Mouse (Mus musculus) neural tube, embryonic 14.5 days (tissue): ENCODE results near the gene Fam71d. TPM values are rescaled to one million over a fixed set of nuclear protein-coding genes. Genes with fewer than 3 reads are reported as not detected.

Experiments used
- ATAC-seq: fragments of 200-750 bp; cut with Nextera tagmentation; 2 replicates; pipeline ENCODE4 v1.8.0; 2017; ENCODE audit warnings: low read depth, mild to moderate bottlenecking, moderate TSS enrichment, moderate library complexity
- H3K27ac ChIP-seq: fragments of 300-500 bp; sonication (generic); 2 replicates; pipeline ENCODE4 v1.5.1; 2014; ENCODE audit warnings: low read depth, mild to moderate bottlenecking, control low read depth, low read length, moderate library complexity, mixed read lengths
- H3K27me3 ChIP-seq: fragments of 300-500 bp; sonication (generic); 2 replicates; pipeline ENCODE4 v1.6.1; 2014; ENCODE audit warnings: low read length; ENCODE audit not compliant: control insufficient read depth, insufficient read depth
- H3K36me3 ChIP-seq: fragments of 300-500 bp; sonication (generic); 2 replicates; pipeline ENCODE4 v1.6.1; 2014; ENCODE audit warnings: low read length, mixed read lengths; ENCODE audit not compliant: control insufficient read depth, insufficient read depth
- H3K4me1 ChIP-seq: fragments of 300-500 bp; sonication (generic); 2 replicates; pipeline ENCODE4 v1.6.1; 2014; ENCODE audit warnings: low read length; ENCODE audit not compliant: control insufficient read depth, insufficient read depth
- H3K4me2 ChIP-seq: fragments of 300-500 bp; sonication (generic); 2 replicates; pipeline ENCODE4 v1.6.1; 2014; ENCODE audit warnings: mild to moderate bottlenecking, low read depth, low read length, control low read depth
- H3K4me3 ChIP-seq: fragments of 300-500 bp; sonication (generic); 2 replicates; pipeline ENCODE4 v1.5.1; 2014; ENCODE audit warnings: low read depth, low read length, control low read depth, mixed read lengths
- H3K9ac ChIP-seq: fragments of 300-500 bp; sonication (generic); replicated peaks from 2 replicates; pipeline ENCODE4 v1.6.1; 2014; ENCODE audit warnings: low read depth, mild to moderate bottlenecking, control low read depth, low read length, mixed read lengths
- H3K9me3 ChIP-seq: fragments of 300-500 bp; sonication (generic); 2 replicates; pipeline ENCODE4 v1.6.1; 2016; ENCODE audit warnings: low read length; ENCODE audit not compliant: control insufficient read depth
- WGBS: fragments of 180-500 bp; shearing (Covaris S2); extraction: QIAGEN DNeasy Blood & Tissue Kit; methylation state at CpG from one replicate; pipeline ENCODE4 v1.1.7; 2014; 5-methylcytosine and 5-hydroxymethylcytosine counted together
- polyA plus RNA-seq: library from polyadenylated mRNA; unstranded; fragments of >200 nt; fragmentation: Nextera tagmentation; extraction: Ambion mirVana; gene quantifications from 2 replicates; pipeline ENCODE4 v1.2.1, GENCODE M21; 2014

Fam71d gene
- polyA plus RNA-seq, 1 experiment from 2014 or later, result 0.50 TPM

DNA sequence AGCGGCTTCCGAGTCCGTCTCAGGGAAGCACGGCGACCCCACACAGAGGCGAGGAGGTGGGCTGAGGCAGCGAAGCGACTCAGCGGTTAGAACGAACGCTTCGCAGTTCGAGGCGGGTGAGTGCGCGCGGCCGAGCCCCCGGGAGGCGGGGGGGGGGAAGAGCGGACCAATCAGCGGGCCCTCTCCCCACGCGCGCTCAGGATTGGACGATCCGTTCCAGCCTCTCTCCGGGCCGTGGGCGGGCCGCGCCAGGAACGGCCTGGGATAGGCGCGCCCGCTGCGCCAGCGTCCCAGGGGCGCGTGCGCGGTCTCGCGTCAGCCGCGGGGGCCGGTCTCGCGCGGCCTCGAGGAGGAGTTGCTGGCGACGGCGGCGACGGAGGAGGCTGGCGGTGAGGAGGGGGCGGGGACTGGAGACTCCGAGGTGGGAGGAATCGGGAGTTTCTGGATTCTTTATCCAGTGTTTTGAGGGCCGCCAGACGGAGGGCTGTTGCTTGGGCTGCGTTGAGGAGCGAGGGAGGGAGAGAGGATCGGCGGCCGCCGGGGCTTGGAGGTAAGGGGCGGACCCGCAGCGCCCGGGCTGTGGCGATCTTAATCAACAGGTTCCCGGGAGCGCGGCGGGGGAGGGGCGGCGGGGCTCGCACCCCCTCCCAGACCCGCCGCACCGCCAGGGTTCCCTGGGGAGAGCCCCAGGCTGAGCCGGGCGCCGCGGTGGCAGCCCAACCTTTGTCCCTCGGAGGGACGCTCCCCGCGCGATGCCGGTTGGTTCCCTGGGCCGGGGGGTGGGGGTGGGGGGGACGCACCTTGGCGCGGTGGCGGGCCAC is 57.4 kb downstream of the Fam71d start, which contains the start of gene Mpp5:
Gene Mpp5, plus strand, starts transcription at position 351 of the 821 bp plus-strand sequence.
- under 1% methylated on average over 73 of the region's 98 CpGs for WGBS
- H3K9me3 ChIP-seq, result no peaks in the 10 kb centered on the region

GRCm38 (mm10) chr12:78749378-78749801 is 58.1 kb downstream of the Fam71d start:
- Histone ChIP-seq H3K36me3 (no peaks in the 10 kb centered on the region), H3K9me3 (no peaks in the 10 kb centered on the region), H3K27ac (peak overlapping the region; percentile 80), H3K27me3 (no peaks in the 10 kb centered on the region; the same call in 1 of the 2 replicates), H3K9ac (peak overlapping the region; percentile 72), H3K4me2 (peak overlapping the region; percentile 71), H3K4me1 (no peaks in the 10 kb centered on the region), H3K4me3 (peak overlapping the region; percentile 78)
- peak; percentile 38 for ATAC-seq
- under 1% methylated on average over 22 of the region's 25 CpGs for WGBS

More for the DNA sequence above, 57.4 kb downstream of the Fam71d start, which contains the start of gene Mpp5:
- no peaks in the 10 kb centered on the region for H3K4me1 ChIP-seq
- H3K36me3 ChIP-seq, result no peaks in the 10 kb centered on the region
- H3K27me3 ChIP-seq, result no peaks in the 10 kb centered on the region; the same call in 1 of the 2 replicates
- H3K4me2 ChIP-seq, result peak within 1 kb of the TSS; percentile 94
- H3K4me3 ChIP-seq, result peak within 1 kb of the TSS; percentile 78
- H3K9ac ChIP-seq, result peak within 1 kb of the TSS; percentile 72
- ATAC-seq, result peak; percentile 100
- H3K27ac ChIP-seq, result peak within 1 kb of the TSS; percentile 80

GRCm38 (mm10) chr12:78761979-78762378 is 70.6 kb downstream of the Fam71d start:
- ATAC-seq, result no peak
- Histone ChIP-seq H3K4me2 (no peak overlapping the region), H3K9ac (no peak overlapping the region), H3K27ac (no peak overlapping the region), H3K27me3 (no peaks in the 10 kb centered on the region), H3K4me1 (no peaks in the 10 kb centered on the region), H3K4me3 (no peak overlapping the region), H3K9me3 (no peaks in the 10 kb centered on the region), H3K36me3 (no peaks in the 10 kb centered on the region)

GRCm38 (mm10) chr12:78769031-78769713 is 77.8 kb downstream of the Fam71d start:
- no peak overlapping the region for H3K4me2 ChIP-seq
- H3K4me3 ChIP-seq, result no peak overlapping the region
- no peaks in the 10 kb centered on the region for H3K9me3 ChIP-seq
- WGBS, result 83% methylated on average over 6 of the region's 6 CpGs
- H3K27me3 ChIP-seq, result no peaks in the 10 kb centered on the region
- ATAC-seq, result no peak
- no peak overlapping the region for H3K27ac ChIP-seq
- H3K4me1 ChIP-seq, result no peaks in the 10 kb centered on the region
- H3K36me3 ChIP-seq, result no peaks in the 10 kb centered on the region
- no peak overlapping the region for H3K9ac ChIP-seq

- H3K27me3 ChIP-seq, result no peaks in the 10 kb centered on the region
- H3K27ac ChIP-seq, result no peak overlapping the region
- no peaks in the 10 kb centered on the region for H3K4me1 ChIP-seq
- H3K4me3 ChIP-seq, result no peak overlapping the region
- H3K36me3 ChIP-seq, result no peaks in the 10 kb centered on the region
- WGBS, result 83% methylated on average over 2 of the region's 2 CpGs
- H3K9me3 ChIP-seq, result no peaks in the 10 kb centered on the region
- H3K4me2 ChIP-seq, result no peak overlapping the region
- ATAC-seq, result no peak
- no peak overlapping the region for H3K9ac ChIP-seq
These were observed 81.9 kb downstream of the Fam71d start for GRCm38 (mm10) chr12:78773211-78773610.

DNA sequence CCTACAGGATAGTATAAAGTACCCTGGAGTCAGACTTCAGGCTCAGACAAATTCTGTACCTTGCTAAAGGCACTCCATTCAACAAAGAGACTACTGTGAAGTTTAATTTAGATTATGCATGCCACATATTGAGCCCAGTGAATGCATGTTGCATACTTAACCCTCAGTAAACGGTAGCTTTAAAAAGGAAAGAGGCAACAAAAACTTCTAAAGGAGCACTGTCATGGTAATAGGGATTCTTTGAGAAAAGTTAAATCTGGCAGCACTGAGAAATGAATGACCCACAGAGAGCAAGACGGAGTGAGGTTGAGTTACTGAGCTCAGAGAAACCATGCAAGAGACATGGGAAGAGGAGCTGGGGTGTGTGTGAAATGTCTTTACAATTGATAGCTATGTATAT is 86.6 kb downstream of the Fam71d start:
- Histone ChIP-seq H3K9ac (no peak overlapping the region), H3K4me1 (no peaks in the 10 kb centered on the region), H3K4me2 (no peak overlapping the region), H3K27ac (no peak overlapping the region), H3K36me3 (no peaks in the 10 kb centered on the region), H3K4me3 (no peak overlapping the region), H3K9me3 (no peaks in the 10 kb centered on the region), H3K27me3 (no peaks in the 10 kb centered on the region)
- 13% methylated on average over 2 of the region's 2 CpGs for WGBS
- peak; percentile 77 for ATAC-seq

DNA sequence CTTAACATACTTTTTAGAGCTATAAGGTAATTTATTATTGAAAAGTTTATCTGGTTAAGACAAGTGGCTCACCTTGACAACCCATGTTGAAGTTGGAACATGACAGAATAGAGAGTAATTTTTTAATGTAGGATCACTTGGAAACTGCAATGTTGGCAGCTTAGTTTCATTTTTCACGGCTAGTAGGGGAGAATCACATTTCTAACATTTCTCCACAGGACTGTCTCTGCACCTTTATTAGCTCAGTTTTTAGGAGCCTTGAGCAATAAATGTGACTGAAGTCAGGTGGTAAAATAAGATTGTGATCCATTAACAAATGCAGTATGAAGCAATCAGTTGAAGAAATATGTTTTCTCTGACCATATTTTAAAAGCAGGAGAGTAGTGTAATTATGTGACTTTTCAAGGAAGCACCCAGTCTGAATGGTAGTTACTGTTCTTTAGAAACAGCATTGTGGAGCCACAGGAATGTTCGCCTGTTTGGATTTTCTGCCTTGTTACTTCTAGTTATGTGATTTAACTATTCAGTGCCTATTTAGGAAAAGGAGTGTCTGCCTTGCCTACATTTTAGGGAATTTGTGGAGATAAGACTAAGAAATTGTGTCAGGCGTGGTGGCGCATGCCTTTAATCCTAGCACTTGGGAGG is 87.2 kb downstream of the Fam71d start:
- no peak for ATAC-seq
- WGBS, result 41% methylated on average over 4 of the region's 4 CpGs
- Histone ChIP-seq H3K27ac (no peak overlapping the region), H3K4me3 (no peak overlapping the region), H3K4me1 (no peaks in the 10 kb centered on the region), H3K27me3 (no peaks in the 10 kb centered on the region), H3K9me3 (no peaks in the 10 kb centered on the region), H3K9ac (no peak overlapping the region), H3K4me2 (no peak overlapping the region), H3K36me3 (no peaks in the 10 kb centered on the region)
